Comparison of ENCODE assay signal across 10 mouse cellular contexts in the genomic region with DNA sequence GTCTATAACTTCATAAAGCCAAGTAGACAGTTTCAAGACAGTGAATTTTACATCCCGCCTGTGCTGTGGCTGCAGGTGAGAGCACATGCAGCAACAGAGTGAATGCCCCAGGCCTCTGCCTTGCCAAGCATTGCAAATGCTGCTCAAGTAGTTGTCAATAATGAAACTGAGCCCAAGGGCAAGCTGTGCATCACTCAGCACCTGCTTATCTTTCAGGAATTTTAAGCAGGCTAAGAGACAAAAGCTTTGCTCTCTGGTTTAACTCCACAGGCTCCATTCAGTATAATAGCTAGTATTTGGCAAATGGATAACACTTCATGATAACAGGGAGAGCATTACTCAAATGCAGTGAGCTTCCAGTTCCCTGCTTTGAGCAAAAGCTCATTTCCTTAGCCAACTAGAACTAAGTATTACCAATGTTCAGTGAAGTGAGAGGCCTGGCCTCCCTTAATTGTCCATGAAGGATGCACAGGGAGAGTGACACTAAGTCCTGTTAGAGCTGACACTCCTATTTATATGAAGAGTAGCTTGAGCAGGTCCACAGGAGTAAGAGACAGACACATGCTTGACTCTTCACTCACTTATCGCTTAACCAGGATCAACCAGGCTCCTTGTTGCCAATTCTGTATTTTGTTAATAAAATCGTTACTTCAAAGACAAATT.
DNase-seq lines count a peak whose midpoint lies in the region; ATAC-seq and TF ChIP-seq lines count a peak whose summit lies in the region.
"Had no signal": no experiment of that assay in that cellular context is flagged by ENCODE, and none has a peak within 500 bp of the region (broad histone marks: within the 10 kb centered on the region; RNA-seq: fewer than 3 reads in every experiment).

No protein-coding gene starts in this region.

- intact Hi-C loops in gastrocnemius, adult 2 months (cut with DNase I) = no loop called here

- H3K27ac ChIP-seq in heart, embryonic 13.5 days (replicated peaks) = peak overlapping the region; percentile 70
- H3K27ac ChIP-seq in hindbrain, postnatal 0 days = no peak overlapping the region
- H3K27ac ChIP-seq in gastrocnemius, adult 2 months = no peak overlapping the region
- H3K27ac ChIP-seq: limb, embryonic 13.5 days had no signal

- peak; percentile 42; the same call in 1 of the 2 replicates for ATAC-seq in heart, embryonic 13.5 days (ENCODE audit: extremely low read depth, insufficient number of reproducible peaks, low FRiP score, low TSS enrichment)
- peak; percentile 78 for ATAC-seq in hindbrain, postnatal 0 days

- no peaks in the 10 kb centered on the region for H3K27me3 ChIP-seq in heart, embryonic 13.5 days (replicated peaks)
- no peaks in the 10 kb centered on the region for H3K27me3 ChIP-seq in hindbrain, postnatal 0 days (ENCODE audit: insufficient read depth, low read length)
- H3K27me3 ChIP-seq: limb, embryonic 13.5 days had no signal

- no peak overlapping the region for H3K4me2 ChIP-seq in heart, embryonic 13.5 days
- H3K4me2 ChIP-seq in hindbrain, postnatal 0 days (ENCODE audit: low read depth, low read length) = no peak overlapping the region
- H3K4me2 ChIP-seq: limb, embryonic 13.5 days had no signal

- no peak for TF ChIP-seq CTCF in hindbrain, postnatal 0 days (IDR thresholded peaks at IDR 0.05; ENCODE audit: low read depth)
- no peak for TF ChIP-seq CTCF in gastrocnemius, adult 2 months (IDR thresholded peaks at IDR 0.05)

- peaks cover 37% of the 10 kb centered on the region for H3K4me1 ChIP-seq in heart, embryonic 13.5 days
- H3K4me1 ChIP-seq in hindbrain, postnatal 0 days (ENCODE audit: insufficient read depth, low read length) = no peaks in the 10 kb centered on the region
- H3K4me1 ChIP-seq: limb, embryonic 13.5 days had no signal

- no peak overlapping the region for H3K9ac ChIP-seq in heart, embryonic 13.5 days
- no peak overlapping the region for H3K9ac ChIP-seq in hindbrain, postnatal 0 days (replicated peaks; ENCODE audit: low read length)
- H3K9ac ChIP-seq: limb, embryonic 13.5 days had no signal

- no peaks in the 10 kb centered on the region for H3K9me3 ChIP-seq in heart, embryonic 13.5 days
- no peaks in the 10 kb centered on the region for H3K9me3 ChIP-seq in hindbrain, postnatal 0 days (ENCODE audit: low read length)
- H3K9me3 ChIP-seq: limb, embryonic 13.5 days had no signal

- DNase-seq in Muller cell, postnatal 12 days (ENCODE audit: inconsistent ontology term) = peak; percentile 45
- DNase-seq in embryo, embryonic 10.5 days (ENCODE audit: low spot score) = peak; percentile 14
- peak; percentile 33 for DNase-seq in hindbrain, postnatal 0 days (ENCODE audit: low spot score)
- DNase-seq in testis, postnatal 14 days (ENCODE audit: low spot score) = no peak
- no peak for DNase-seq in gastrocnemius, adult 2 months
- no peak for DNase-seq in liver
- DNase-seq in kidney, postnatal 10 days = no peak
- DNase-seq: lung, postnatal 14 days had no signal

- WGBS in heart, embryonic 13.5 days = 47% methylated on average over 3 of the region's 3 CpGs
- whole genome bisulfite sequencing in hindbrain, postnatal 0 days = 72% methylated on average over 3 of the region's 3 CpGs

- H3K4me3 ChIP-seq in heart, embryonic 13.5 days = no peak overlapping the region
- no peak overlapping the region for H3K4me3 ChIP-seq in hindbrain, postnatal 0 days (ENCODE audit: low read length)
- no peak overlapping the region for H3K4me3 ChIP-seq in gastrocnemius, adult 2 months
- H3K4me3 ChIP-seq: limb, embryonic 13.5 days had no signal

- H3K36me3 ChIP-seq in heart, embryonic 13.5 days = no peaks in the 10 kb centered on the region
- no peaks in the 10 kb centered on the region for H3K36me3 ChIP-seq in hindbrain, postnatal 0 days (ENCODE audit: insufficient read depth, low read length)
- H3K36me3 ChIP-seq: limb, embryonic 13.5 days had no signal

Comparison
In these comparisons a context has a peak if more than half of its experiments do, and no peak if none do; other contexts are left out.
1. DNase-seq: peak in Muller cell, postnatal 12 days (single experiment), embryo, embryonic 10.5 days (single experiment) and hindbrain, postnatal 0 days (single experiment); none in testis, postnatal 14 days (single experiment), gastrocnemius, adult 2 months (single experiment), liver (single experiment) and kidney, postnatal 10 days (single experiment).